Mouse (Mus musculus) intestine, embryonic 14.5 days (tissue): ENCODE data around the gene Fam213a. TPM values are rescaled to one million over a fixed set of nuclear protein-coding genes. Genes with fewer than 3 reads are reported as not detected.

Experiments used
- ATAC-seq: fragments of 200-750 bp; cut with Nextera tagmentation; replicated peaks from 2 replicates; pipeline ENCODE4 v1.8.0; 2017; ENCODE audit warnings: low read depth, moderate number of reproducible peaks, moderate TSS enrichment, moderate library complexity; ENCODE audit not compliant: low FRiP score, low TSS enrichment
- DNase-seq: peaks from one replicate; pipeline ENCODE4 v3.0.0-alpha.2; 2018; ENCODE audit warnings: low spot score
- H3K27ac ChIP-seq: fragments of 300-500 bp; sonication (generic); 2 replicates; pipeline ENCODE4 v1.5.1; 2014; ENCODE audit warnings: low read depth, mild to moderate bottlenecking, control low read depth
- H3K27me3 ChIP-seq: fragments of 300-500 bp; sonication (generic); replicated peaks from 2 replicates; pipeline ENCODE4 v1.6.1; 2014; ENCODE audit warnings: low read length, control low read depth; ENCODE audit not compliant: control insufficient read depth, insufficient read depth
- H3K36me3 ChIP-seq: fragments of 300-500 bp; sonication (generic); 2 replicates; pipeline ENCODE4 v1.6.1; 2014; ENCODE audit warnings: low read length, control low read depth; ENCODE audit not compliant: control insufficient read depth, insufficient read depth
- H3K4me1 ChIP-seq: fragments of 300-500 bp; sonication (generic); replicated peaks from 2 replicates; pipeline ENCODE4 v1.6.1; 2014; ENCODE audit warnings: low read length, control low read depth, mixed read lengths; ENCODE audit not compliant: control insufficient read depth, insufficient read depth
- H3K4me2 ChIP-seq: fragments of 300-500 bp; sonication (generic); 2 replicates; pipeline ENCODE4 v1.6.1; 2014; ENCODE audit warnings: low read length
- H3K4me3 ChIP-seq: fragments of 300-500 bp; sonication (generic); 2 replicates; pipeline ENCODE4 v1.5.1; 2014; ENCODE audit warnings: low read depth, low read length, control low read depth, mixed read lengths
- H3K9ac ChIP-seq: fragments of 300-500 bp; sonication (generic); 2 replicates; pipeline ENCODE4 v1.6.1; 2014; ENCODE audit warnings: mild to moderate bottlenecking, low read length
- H3K9me3 ChIP-seq: fragments of 300-500 bp; sonication (generic); 2 replicates; pipeline ENCODE4 v1.6.1; 2016; ENCODE audit warnings: low read length, control low read depth; ENCODE audit not compliant: control insufficient read depth
- WGBS: fragments of 180-500 bp; shearing (Covaris S2); extraction: QIAGEN DNeasy Blood & Tissue Kit; methylation state at CpG from one replicate; pipeline ENCODE4 v1.1.7; 2014; 5-methylcytosine and 5-hydroxymethylcytosine counted together
- polyA plus RNA-seq: library from polyadenylated mRNA; unstranded; fragments of >200 nt; fragmentation: Nextera tagmentation; extraction: Ambion mirVana; gene quantifications from 2 replicates; pipeline ENCODE4 v1.2.1, GENCODE M21; 2014

Fam213a gene
- polyA plus RNA-seq, 1 experiment from 2014 or later: 46.3 TPM

DNA sequence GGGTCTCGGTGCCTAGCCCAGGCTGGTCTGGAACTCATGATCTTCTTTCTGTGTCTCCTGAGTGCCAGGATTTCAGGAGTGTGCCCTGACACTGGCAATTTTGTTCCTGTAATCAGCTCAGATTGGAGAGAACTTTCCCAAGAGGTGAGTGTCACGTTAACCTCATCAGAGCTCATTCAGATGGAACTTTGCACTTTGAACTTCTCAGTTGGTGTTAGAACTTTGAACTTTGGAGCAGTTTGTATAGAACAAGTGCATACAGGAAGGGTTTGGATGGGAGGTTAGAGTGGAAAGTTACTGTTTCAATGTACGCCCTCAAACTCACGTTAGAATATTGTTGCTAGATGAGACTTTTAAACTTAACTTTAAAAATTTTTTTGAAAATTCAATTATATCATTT, 15.7 kb upstream of the Fam213a start:
- H3K4me3 ChIP-seq: no peak overlapping the region
- no peaks in the 10 kb centered on the region for H3K27me3 ChIP-seq
- no peak overlapping the region for H3K27ac ChIP-seq
- ATAC-seq (no peak), DNase-seq (no peak)
- no peaks in the 10 kb centered on the region for H3K36me3 ChIP-seq
- no peaks in the 10 kb centered on the region for H3K4me1 ChIP-seq
- no peak overlapping the region for H3K4me2 ChIP-seq
- H3K9me3 ChIP-seq: no peaks in the 10 kb centered on the region
- no peak overlapping the region for H3K9ac ChIP-seq
- 75% methylated on average over 4 of the region's 4 CpGs for WGBS

DNA sequence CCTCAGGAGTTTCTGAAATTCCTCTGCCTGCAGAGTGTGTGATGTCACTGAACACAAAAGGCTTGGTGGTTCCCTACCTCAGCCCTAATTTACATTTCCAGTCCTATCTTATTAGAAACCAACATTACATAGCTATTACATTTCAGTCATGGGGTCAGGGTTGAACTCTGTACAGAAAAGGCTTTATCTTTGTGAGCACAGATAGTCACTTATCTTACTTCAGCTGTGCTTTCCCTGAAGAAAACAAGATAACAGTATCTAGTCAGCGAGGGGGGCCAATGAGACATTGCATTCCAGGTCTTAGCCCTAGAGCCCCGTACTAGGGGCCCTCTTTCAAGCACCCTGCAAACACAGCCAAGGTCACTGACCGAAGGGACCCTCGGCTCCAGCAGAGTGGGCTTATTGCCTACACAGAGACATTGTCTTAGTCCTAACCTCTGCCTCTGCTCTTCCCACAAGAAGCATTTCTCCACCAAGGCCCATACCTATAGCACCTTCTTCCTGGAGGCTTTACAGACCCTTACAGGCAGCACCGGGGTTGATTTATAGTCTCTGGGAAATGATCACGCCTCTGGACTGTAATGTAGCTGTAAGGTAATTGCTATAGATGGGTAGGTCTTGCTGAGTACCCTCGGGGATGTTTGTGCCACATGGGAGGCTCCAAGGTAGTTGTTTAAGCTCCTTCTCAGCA, 12.2 kb upstream of the Fam213a start:
- no peak overlapping the region for H3K9ac ChIP-seq
- peak; percentile 72 for ATAC-seq
- H3K4me2 ChIP-seq: no peak overlapping the region

DNA sequence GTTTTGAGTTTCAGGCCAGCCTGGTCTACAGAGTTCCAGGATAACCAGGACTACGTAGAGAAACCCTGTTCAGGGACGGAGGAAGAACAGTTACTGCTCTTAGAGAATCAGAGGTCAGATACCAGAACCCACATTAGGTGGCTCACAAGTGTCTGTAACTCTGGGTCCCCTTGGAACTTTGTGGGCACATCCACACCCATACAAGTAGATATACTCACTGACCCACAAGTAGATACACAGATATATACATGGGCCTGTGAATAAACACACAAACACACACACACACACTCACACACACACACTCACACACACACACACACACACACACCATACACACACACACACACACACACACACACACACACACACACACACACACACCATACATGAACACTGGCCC, 11.5 kb upstream of the Fam213a start:
- ATAC-seq: no peak
- no peak overlapping the region for H3K4me2 ChIP-seq
- H3K4me1 ChIP-seq: no peaks in the 10 kb centered on the region

More for the DNA sequence above, 12.2 kb upstream of the Fam213a start:
- H3K4me3 ChIP-seq: no peak overlapping the region
- no peak overlapping the region for H3K27ac ChIP-seq
- WGBS: 60% methylated on average over 7 of the region's 7 CpGs
- no peak for DNase-seq
- H3K36me3 ChIP-seq: no peaks in the 10 kb centered on the region
- no peaks in the 10 kb centered on the region for H3K9me3 ChIP-seq
- no peaks in the 10 kb centered on the region for H3K4me1 ChIP-seq
- no peaks in the 10 kb centered on the region for H3K27me3 ChIP-seq

DNA sequence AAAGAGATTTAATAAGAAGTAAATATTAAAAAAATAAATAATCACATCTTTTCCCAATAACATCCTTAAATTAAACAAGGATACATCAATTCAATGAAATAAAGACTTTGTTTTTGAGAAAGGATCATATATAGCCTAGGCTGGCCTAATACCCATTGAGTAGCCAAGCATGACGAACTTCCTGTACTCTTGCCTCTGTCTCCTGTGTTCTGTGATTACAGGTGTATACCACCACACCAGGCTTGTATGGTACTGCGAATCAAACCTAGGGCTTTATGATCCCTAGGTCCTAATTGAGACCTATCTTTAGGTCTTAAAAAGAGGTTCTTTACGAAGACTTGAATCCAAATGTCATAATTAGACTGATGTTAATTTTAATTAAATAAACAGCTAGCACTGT, 7.7 kb upstream of the Fam213a start:
- H3K27me3 ChIP-seq: no peaks in the 10 kb centered on the region
- ATAC-seq (no peak), DNase-seq (no peak)
- no peaks in the 10 kb centered on the region for H3K36me3 ChIP-seq
- H3K9me3 ChIP-seq: no peaks in the 10 kb centered on the region
- H3K27ac ChIP-seq: no peak overlapping the region
- H3K4me2 ChIP-seq: no peak overlapping the region
- no peaks in the 10 kb centered on the region for H3K4me1 ChIP-seq
- WGBS: 90% methylated on average over 3 of the region's 3 CpGs
- H3K4me3 ChIP-seq: no peak overlapping the region
- H3K9ac ChIP-seq: no peak overlapping the region

More for the DNA sequence above, 11.5 kb upstream of the Fam213a start:
- Histone ChIP-seq H3K4me3 (no peak overlapping the region), H3K9ac (no peak overlapping the region), H3K36me3 (no peaks in the 10 kb centered on the region), H3K9me3 (no peaks in the 10 kb centered on the region), H3K27me3 (no peaks in the 10 kb centered on the region), H3K27ac (no peak overlapping the region)
- DNase-seq: no peak
- WGBS: 79% methylated on average over 2 of the region's 2 CpGs

DNA sequence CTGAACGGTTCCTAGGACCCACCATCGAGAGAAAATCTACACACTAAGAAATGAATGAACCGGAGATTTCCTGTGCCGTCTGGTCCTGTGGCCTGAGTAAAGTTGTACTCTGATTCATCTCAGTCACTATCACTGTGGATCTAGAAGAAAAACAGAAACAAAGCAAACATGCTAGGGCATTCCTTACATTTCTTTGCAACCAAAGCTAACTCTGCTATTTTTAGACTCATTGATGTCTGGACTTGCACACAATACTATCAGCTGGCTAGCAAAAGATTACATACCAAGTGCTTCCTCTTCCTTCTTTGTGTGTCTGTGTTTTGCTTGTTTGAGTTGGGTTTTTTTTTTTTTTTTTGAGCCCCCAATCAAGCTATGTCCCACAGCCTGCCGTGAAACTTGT, 3.9 kb upstream of the Fam213a start:
- H3K4me2 ChIP-seq: no peak overlapping the region
- 54% methylated on average over 5 of the region's 5 CpGs for WGBS
- no peak overlapping the region for H3K9ac ChIP-seq
- peaks cover 8% of the 10 kb centered on the region for H3K4me1 ChIP-seq
- no peaks in the 10 kb centered on the region for H3K36me3 ChIP-seq
- no peak overlapping the region for H3K4me3 ChIP-seq
- no peaks in the 10 kb centered on the region for H3K9me3 ChIP-seq
- no peaks in the 10 kb centered on the region for H3K27me3 ChIP-seq
- DNase-seq: no peak
- ATAC-seq: no peak
- no peak overlapping the region for H3K27ac ChIP-seq

DNA sequence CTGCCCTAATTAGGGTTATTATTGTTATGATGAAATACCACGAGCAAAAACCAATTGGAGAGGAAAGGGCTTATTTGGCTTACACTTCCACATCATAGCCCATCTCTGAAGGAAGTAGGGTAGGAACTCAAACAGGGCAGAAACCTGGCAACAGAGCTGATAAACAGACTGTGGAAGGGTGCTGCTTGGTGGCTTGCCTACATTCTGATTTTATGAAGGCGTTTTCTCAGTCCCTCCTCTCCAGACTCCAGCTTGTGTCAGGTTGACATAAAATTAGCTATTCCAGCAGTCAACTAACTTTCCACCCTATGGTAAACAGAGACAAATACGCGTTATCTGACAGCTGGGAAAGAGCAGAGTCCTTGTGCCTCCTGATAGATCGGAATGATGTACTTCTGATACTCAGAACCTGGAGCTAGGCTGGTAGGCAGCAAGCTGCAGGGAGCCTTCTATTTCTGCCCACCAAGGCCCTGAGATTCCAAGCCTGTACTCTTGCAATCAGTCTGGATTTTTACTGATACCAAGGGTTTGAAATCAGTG, 1.2 kb upstream of the Fam213a start:
- DNase-seq (no peak), ATAC-seq (no peak)
- no peaks in the 10 kb centered on the region for H3K27me3 ChIP-seq
- peaks cover 8% of the 10 kb centered on the region for H3K4me1 ChIP-seq
- H3K4me2 ChIP-seq: no peak overlapping the region
- H3K4me3 ChIP-seq: no peak overlapping the region
- 76% methylated on average over 5 of the region's 5 CpGs for WGBS
- H3K27ac ChIP-seq: no peak overlapping the region
- no peaks in the 10 kb centered on the region for H3K36me3 ChIP-seq
- no peak overlapping the region for H3K9ac ChIP-seq
- H3K9me3 ChIP-seq: no peaks in the 10 kb centered on the region

DNA sequence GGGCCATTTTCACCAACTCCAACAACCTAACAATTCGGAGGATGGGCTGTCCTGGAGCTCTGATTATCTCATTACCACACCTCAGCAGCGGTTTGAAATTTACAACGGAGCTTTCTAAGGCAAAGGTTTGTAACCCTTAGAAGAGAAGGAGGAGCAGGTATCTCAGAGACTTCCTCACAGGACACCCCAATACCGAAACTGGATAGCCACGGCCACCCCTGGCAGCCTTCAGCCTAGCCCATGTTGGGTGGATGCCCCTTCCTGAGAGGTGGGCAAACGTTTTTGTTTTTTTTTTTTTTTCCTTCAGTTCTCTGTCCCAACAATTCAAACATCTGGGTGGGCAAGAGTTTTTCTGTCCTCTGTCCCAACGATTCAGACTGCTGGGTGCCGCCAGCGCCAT, 445 bp downstream of the Fam213a start:
- H3K36me3 ChIP-seq: no peaks in the 10 kb centered on the region
- H3K27me3 ChIP-seq: no peaks in the 10 kb centered on the region
- H3K9ac ChIP-seq: peak overlapping the region; percentile 62
- peak overlapping the region; percentile 88 for H3K4me2 ChIP-seq
- no peak for ATAC-seq
- H3K4me3 ChIP-seq: peak overlapping the region; percentile 51
- peaks cover 13% of the 10 kb centered on the region for H3K4me1 ChIP-seq
- WGBS: 17% methylated on average over 9 of the region's 9 CpGs
- DNase-seq: no peak
- no peak overlapping the region for H3K27ac ChIP-seq
- H3K9me3 ChIP-seq: no peaks in the 10 kb centered on the region

DNA sequence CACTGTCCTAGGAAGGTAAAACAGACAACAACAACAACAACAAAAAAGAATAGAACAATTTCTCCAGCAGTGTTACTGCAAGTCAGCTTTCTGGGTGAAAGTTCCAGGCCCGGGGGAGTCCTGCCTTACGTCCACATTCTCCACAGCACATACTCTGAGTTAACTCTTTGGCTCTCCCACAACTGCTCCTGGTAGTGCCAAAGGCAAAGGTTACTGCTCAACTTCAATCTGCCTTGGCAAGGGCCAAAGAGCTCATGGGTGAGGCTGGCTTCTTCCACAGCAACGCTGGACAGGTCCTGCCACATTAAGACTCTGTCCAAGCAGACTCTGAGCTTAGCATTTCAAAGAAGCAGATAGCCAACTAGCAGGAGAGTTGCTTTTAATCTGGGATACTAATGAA, 1.7 kb downstream of the Fam213a start:
- H3K27me3 ChIP-seq: no peaks in the 10 kb centered on the region
- H3K9ac ChIP-seq: no peak overlapping the region
- H3K4me3 ChIP-seq: no peak overlapping the region
- WGBS: 79% methylated on average over 3 of the region's 3 CpGs
- peaks cover 24% of the 10 kb centered on the region for H3K4me1 ChIP-seq
- H3K9me3 ChIP-seq: no peaks in the 10 kb centered on the region
- H3K4me2 ChIP-seq: no peak overlapping the region
- ATAC-seq (no peak), DNase-seq (no peak)
- H3K36me3 ChIP-seq: no peaks in the 10 kb centered on the region
- H3K27ac ChIP-seq: no peak overlapping the region

DNA sequence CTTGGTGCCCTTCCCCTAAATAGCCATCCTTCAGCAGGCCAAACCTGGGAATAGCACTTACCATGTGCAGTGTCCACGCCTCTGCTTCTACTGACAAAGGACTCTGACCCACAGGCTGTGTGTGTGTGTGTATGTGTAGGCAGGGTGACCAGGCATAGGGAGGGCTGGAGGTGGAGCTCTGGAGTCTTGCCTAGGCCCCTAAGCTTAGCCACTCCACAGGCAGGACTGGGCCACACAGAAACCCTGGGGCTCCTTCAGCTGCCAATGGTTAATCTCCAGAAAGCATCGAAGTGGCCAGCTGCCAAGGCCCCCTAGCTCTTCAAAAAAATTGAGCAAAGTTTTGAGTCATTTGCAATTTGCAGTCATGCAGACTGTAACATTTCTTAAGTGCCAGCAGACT, 5.5 kb downstream of the Fam213a start:
- WGBS: 33% methylated on average over 2 of the region's 2 CpGs
- H3K27ac ChIP-seq: peak overlapping the region; percentile 65

More for the DNA sequence above, 5.5 kb downstream of the Fam213a start:
- Histone ChIP-seq H3K4me2 (no peak overlapping the region), H3K36me3 (no peaks in the 10 kb centered on the region), H3K4me3 (no peak overlapping the region), H3K9me3 (no peaks in the 10 kb centered on the region), H3K4me1 (peaks cover 36% of the 10 kb centered on the region), H3K9ac (no peak overlapping the region), H3K27me3 (no peaks in the 10 kb centered on the region)
- DNase-seq (no peak), ATAC-seq (peak; percentile 74; the same call in 1 of the 2 replicates)
